Mouse (Mus musculus): ENCODE measurements around the gene Ptprcap. TPM values are rescaled to one million over a fixed set of nuclear protein-coding genes. Genes with fewer than 3 reads are reported as not detected.

The Ptprcap gene
- polyA plus RNA-seq, 1 experiment from 2014 or later: 0.24 TPM

GRCm38 (mm10) chr19:4203148-4203547 is 49.7 kb downstream of the Ptprcap start:
- H3K9me3 ChIP-seq (replicated peaks; ENCODE audit: control insufficient read depth, low read length): no peaks in the 10 kb centered on the region
- peaks cover 16% of the 10 kb centered on the region for H3K36me3 ChIP-seq (ENCODE audit: control insufficient read depth, insufficient read depth, low read length)
- DNase-seq (ENCODE audit: low spot score) (no peak), ATAC-seq (no peak)
- H3K4me1 ChIP-seq (ENCODE audit: control insufficient read depth, insufficient read depth, low read length): peaks cover 17% of the 10 kb centered on the region
- no peak overlapping the region for H3K4me3 ChIP-seq (ENCODE audit: low read depth, low read length)
- H3K27me3 ChIP-seq (replicated peaks; ENCODE audit: control insufficient read depth, insufficient read depth, low read length): 0 out of 2 replicates have a peak, but pooled peaks cover 3% of the 10 kb centered on the region
- H3K9ac ChIP-seq (ENCODE audit: low read length): no peak overlapping the region
- H3K27ac ChIP-seq (ENCODE audit: low read depth, low read length): no peak overlapping the region
- 69% methylated on average over 3 of the region's 3 CpGs for WGBS
- no peak overlapping the region for H3K4me2 ChIP-seq (ENCODE audit: low read length)

- Histone ChIP-seq H3K9me3 (replicated peaks; ENCODE audit: control insufficient read depth, low read length) (no peaks in the 10 kb centered on the region), H3K4me3 (ENCODE audit: low read depth, low read length) (no peak overlapping the region), H3K4me2 (ENCODE audit: low read length) (no peak overlapping the region), H3K27ac (ENCODE audit: low read depth, low read length) (no peak overlapping the region), H3K9ac (ENCODE audit: low read length) (no peak overlapping the region), H3K4me1 (ENCODE audit: control insufficient read depth, insufficient read depth, low read length) (peaks cover 17% of the 10 kb centered on the region), H3K36me3 (ENCODE audit: control insufficient read depth, insufficient read depth, low read length) (peaks cover 10% of the 10 kb centered on the region), H3K27me3 (replicated peaks; ENCODE audit: control insufficient read depth, insufficient read depth, low read length) (0 out of 2 replicates have a peak, but pooled peaks cover 3% of the 10 kb centered on the region)
- DNase-seq (ENCODE audit: low spot score) (no peak), ATAC-seq (no peak)
- WGBS: 59% methylated on average over 13 of the region's 13 CpGs
These were observed 50.4 kb downstream of the Ptprcap start for GRCm38 (mm10) chr19:4203604-4204326.

- no peak for ATAC-seq
- WGBS: 77% methylated on average over 3 of the region's 4 CpGs
- DNase-seq (ENCODE audit: low spot score): no peak
These were observed 51.5 kb downstream of the Ptprcap start for GRCm38 (mm10) chr19:4204889-4205288.

More at GRCm38 (mm10) chr19:4204889-4205288, 51.5 kb downstream of the Ptprcap start:
- Histone ChIP-seq H3K9ac (ENCODE audit: low read length) (no peak overlapping the region), H3K4me2 (ENCODE audit: low read length) (no peak overlapping the region), H3K4me3 (ENCODE audit: low read depth, low read length) (no peak overlapping the region), H3K27ac (ENCODE audit: low read depth, low read length) (no peak overlapping the region), H3K36me3 (ENCODE audit: control insufficient read depth, insufficient read depth, low read length) (no peaks in the 10 kb centered on the region), H3K27me3 (replicated peaks; ENCODE audit: control insufficient read depth, insufficient read depth, low read length) (0 out of 2 replicates have a peak, but pooled peaks cover 3% of the 10 kb centered on the region), H3K4me1 (ENCODE audit: control insufficient read depth, insufficient read depth, low read length) (peaks cover 17% of the 10 kb centered on the region), H3K9me3 (replicated peaks; ENCODE audit: control insufficient read depth, low read length) (no peaks in the 10 kb centered on the region)

Other genes with a start within 250 kb of the Ptprcap start
- 5.8 and 9.1 TPM in 2 replicates for gene Tcirg1, start 246.5 kb upstream of the Ptprcap start, polyA plus RNA-seq (2014; fragmentation: Nextera tagmentation; extraction: Ambion mirVana)
- gene Ndufs8, start 240.8 kb upstream of the Ptprcap start, polyA plus RNA-seq (2014; fragmentation: Nextera tagmentation; extraction: Ambion mirVana): 243 and 301 TPM in 2 replicates
- gene Aldh3b1, start 223.8 kb upstream of the Ptprcap start, polyA plus RNA-seq (2014; fragmentation: Nextera tagmentation; extraction: Ambion mirVana): 1.9 and 2.0 TPM in 2 replicates
- 7.5 and 9.4 TPM in 2 replicates for gene Unc93b1, start 218.4 kb upstream of the Ptprcap start, polyA plus RNA-seq (2014; fragmentation: Nextera tagmentation; extraction: Ambion mirVana)
- gene Aldh3b3, start 195.0 kb upstream of the Ptprcap start, polyA plus RNA-seq (2014; fragmentation: Nextera tagmentation; extraction: Ambion mirVana): not detected in 2 replicates
- 0.36 and 0.42 TPM in 2 replicates for gene Aldh3b2, start 181.3 kb upstream of the Ptprcap start, polyA plus RNA-seq (2014; fragmentation: Nextera tagmentation; extraction: Ambion mirVana)
- gene Acy3, start 167.0 kb upstream of the Ptprcap start, polyA plus RNA-seq (2014; fragmentation: Nextera tagmentation; extraction: Ambion mirVana): 1.8 and 2.3 TPM in 2 replicates
- gene Tbx10, start 160.9 kb upstream of the Ptprcap start, polyA plus RNA-seq (2014; fragmentation: Nextera tagmentation; extraction: Ambion mirVana): not detected in 2 replicates
- gene Nudt8, start 153.0 kb upstream of the Ptprcap start, polyA plus RNA-seq (2014; fragmentation: Nextera tagmentation; extraction: Ambion mirVana): 35.6 and 41.1 TPM in 2 replicates
- gene Gm49405, start 153.0 kb upstream of the Ptprcap start, polyA plus RNA-seq (2014; fragmentation: Nextera tagmentation; extraction: Ambion mirVana): 2.2 and 3.8 TPM in 2 replicates
- 3.2 and 5.4 TPM in 2 replicates for gene Doc2g, start 150.3 kb upstream of the Ptprcap start, polyA plus RNA-seq (2014; fragmentation: Nextera tagmentation; extraction: Ambion mirVana)
- 238 and 254 TPM in 2 replicates for gene Ndufv1, start 140.8 kb upstream of the Ptprcap start, polyA plus RNA-seq (2014; fragmentation: Nextera tagmentation; extraction: Ambion mirVana)
- 369 and 398 TPM in 2 replicates for gene Gstp1, start 115.6 kb upstream of the Ptprcap start, polyA plus RNA-seq (2014; fragmentation: Nextera tagmentation; extraction: Ambion mirVana)
- gene Gstp2, start 107.6 kb upstream of the Ptprcap start, polyA plus RNA-seq (2014; fragmentation: Nextera tagmentation; extraction: Ambion mirVana): 1.2 and 4.2 TPM in 2 replicates
- not detected in 2 replicates for gene Gstp3, start 94.0 kb upstream of the Ptprcap start, polyA plus RNA-seq (2014; fragmentation: Nextera tagmentation; extraction: Ambion mirVana)
- not detected in 2 replicates for gene Cabp2, start 72.0 kb upstream of the Ptprcap start, polyA plus RNA-seq (2014; fragmentation: Nextera tagmentation; extraction: Ambion mirVana)
- gene Cdk2ap2, start 56.4 kb upstream of the Ptprcap start, polyA plus RNA-seq (2014; fragmentation: Nextera tagmentation; extraction: Ambion mirVana): 88.6 and 91.7 TPM in 2 replicates
- gene Pitpnm1, start 53.6 kb upstream of the Ptprcap start, polyA plus RNA-seq (2014; fragmentation: Nextera tagmentation; extraction: Ambion mirVana): 29.1 and 40.8 TPM in 2 replicates
- gene Aip, start 27.7 kb upstream of the Ptprcap start, polyA plus RNA-seq (2014; fragmentation: Nextera tagmentation; extraction: Ambion mirVana): 85.2 and 94.4 TPM in 2 replicates
- gene Gpr152, start 13.8 kb upstream of the Ptprcap start, polyA plus RNA-seq (2014; fragmentation: Nextera tagmentation; extraction: Ambion mirVana): not detected in 2 replicates
- gene Cabp4, start 9.6 kb upstream of the Ptprcap start, polyA plus RNA-seq (2014; fragmentation: Nextera tagmentation; extraction: Ambion mirVana): 0.08 and 0.12 TPM in 2 replicates
- gene Coro1b, start 5.0 kb upstream of the Ptprcap start, polyA plus RNA-seq (2014; fragmentation: Nextera tagmentation; extraction: Ambion mirVana): 134 and 154 TPM in 2 replicates
- 32.3 and 35.5 TPM in 2 replicates for gene Rps6kb2, start 9.8 kb downstream of the Ptprcap start, polyA plus RNA-seq (2014; fragmentation: Nextera tagmentation; extraction: Ambion mirVana)
- gene Carns1, start 21.9 kb downstream of the Ptprcap start, polyA plus RNA-seq (2014; fragmentation: Nextera tagmentation; extraction: Ambion mirVana): 3.9 and 4.2 TPM in 2 replicates
- gene Tbc1d10c, start 37.7 kb downstream of the Ptprcap start, polyA plus RNA-seq (2014; fragmentation: Nextera tagmentation; extraction: Ambion mirVana): 0.52 and 0.80 TPM in 2 replicates
- 608 and 689 TPM in 2 replicates for gene Ppp1ca, start 38.5 kb downstream of the Ptprcap start, polyA plus RNA-seq (2014; fragmentation: Nextera tagmentation; extraction: Ambion mirVana)
- gene Rad9a, start 48.1 kb downstream of the Ptprcap start, polyA plus RNA-seq (2014; fragmentation: Nextera tagmentation; extraction: Ambion mirVana): 25.5 and 25.7 TPM in 2 replicates
- gene Clcf1, start 60.6 kb downstream of the Ptprcap start, polyA plus RNA-seq (2014; fragmentation: Nextera tagmentation; extraction: Ambion mirVana): 0.61 and 0.85 TPM in 2 replicates
- gene AC109138.7, start 60.8 kb downstream of the Ptprcap start, polyA plus RNA-seq (2014; fragmentation: Nextera tagmentation; extraction: Ambion mirVana): not detected in 2 replicates
- gene Pold4, start 78.3 kb downstream of the Ptprcap start, polyA plus RNA-seq (2014; fragmentation: Nextera tagmentation; extraction: Ambion mirVana): 17.6 and 19.0 TPM in 2 replicates
- gene Ssh3, start 115.6 kb downstream of the Ptprcap start, polyA plus RNA-seq (2014; fragmentation: Nextera tagmentation; extraction: Ambion mirVana): 4.0 and 4.3 TPM in 2 replicates
- gene Ankrd13d, start 129.5 kb downstream of the Ptprcap start, polyA plus RNA-seq (2014; fragmentation: Nextera tagmentation; extraction: Ambion mirVana): 16.3 and 23.9 TPM in 2 replicates
- gene Grk2, start 152.6 kb downstream of the Ptprcap start, polyA plus RNA-seq (2014; fragmentation: Nextera tagmentation; extraction: Ambion mirVana): 17.1 and 21.0 TPM in 2 replicates
- gene Kdm2a, start 244.7 kb downstream of the Ptprcap start, polyA plus RNA-seq (2014; fragmentation: Nextera tagmentation; extraction: Ambion mirVana): 29.2 and 36.3 TPM in 2 replicates